Mouse (Mus musculus) megakaryocyte-erythroid progenitor cell, adult 5-6 weeks (primary cell): Measurements from ENCODE around the gene Arnt2. TPM values are rescaled to one million over a fixed set of nuclear protein-coding genes. Genes with fewer than 3 reads are reported as not detected.

ENCODE experiments used
- ATAC-seq: replicated peaks from 2 replicates; pipeline ENCODE4 v1.8.0; 2016; ENCODE audit warnings: mild to moderate bottlenecking, inconsistent platforms; ENCODE audit not compliant: severe bottlenecking, poor library complexity, low FRiP score, low TSS enrichment
- total RNA-seq, 2 experiments: library from RNA; stranded (forward) in 1 of 2; stranded (reverse) in 1 of 2; fragments of 200-1000, 215-1000 nt in 1 of 2; fragments of >200 nt in 1 of 2; fragmentation: Nextera tagmentation in 1 of 2; gene quantifications; 2 replicates each; pipeline ENCODE4 v1.2.3; 2014 to 2017

Gene Arnt2
- total RNA-seq (2014; fragmentation: Nextera tagmentation) (0.47 TPM in 1 of 2 replicates, not detected in the other), total RNA-seq (2017) (not detected in 2 replicates)

- no peak for ATAC-seq
Measured at GRCm38 (mm10) chr7:84409896-84410521, at the start of gene Arnt2. Gene Arnt2 (minus strand): TSS chr7:84410176.

GRCm38 (mm10) chr7:84451681-84452080 lies 41.7 kb upstream of the Arnt2 start:
- no peak for ATAC-seq

- ATAC-seq: no peak
Measured at GRCm38 (mm10) chr7:84449066-84449465, 39.1 kb upstream of the Arnt2 start.

- ATAC-seq: no peak
Measured at GRCm38 (mm10) chr7:84448512-84448911, 38.5 kb upstream of the Arnt2 start.

- no peak for ATAC-seq
Measured at GRCm38 (mm10) chr7:84447740-84448435, 37.9 kb upstream of the Arnt2 start.

- ATAC-seq: peak; percentile 85
Measured at GRCm38 (mm10) chr7:84447060-84447459, 37.1 kb upstream of the Arnt2 start.

- no peak for ATAC-seq
Measured at GRCm38 (mm10) chr7:84442343-84442911, 32.5 kb upstream of the Arnt2 start.

GRCm38 (mm10) chr7:84439606-84440005 lies 29.6 kb upstream of the Arnt2 start:
- no peak for ATAC-seq

GRCm38 (mm10) chr7:84434901-84435300 lies 24.9 kb upstream of the Arnt2 start:
- no peak for ATAC-seq

- no peak for ATAC-seq
Measured at GRCm38 (mm10) chr7:84432151-84432550, 22.2 kb upstream of the Arnt2 start.

- ATAC-seq: no peak
Measured at GRCm38 (mm10) chr7:84427221-84427620, 17.2 kb upstream of the Arnt2 start.

GRCm38 (mm10) chr7:84424670-84425385 lies 14.9 kb upstream of the Arnt2 start:
- no peak for ATAC-seq

GRCm38 (mm10) chr7:84421753-84422152 lies 11.8 kb upstream of the Arnt2 start:
- ATAC-seq: no peak

- ATAC-seq: no peak
Measured at GRCm38 (mm10) chr7:84421291-84421665, 11.3 kb upstream of the Arnt2 start.

- ATAC-seq: no peak
Measured at GRCm38 (mm10) chr7:84420581-84421290, 10.8 kb upstream of the Arnt2 start.

GRCm38 (mm10) chr7:84417441-84417840 lies 7.5 kb upstream of the Arnt2 start:
- ATAC-seq: no peak

- ATAC-seq: no peak
Measured at GRCm38 (mm10) chr7:84412570-84412969, 2.6 kb upstream of the Arnt2 start.

- no peak for ATAC-seq
Measured at GRCm38 (mm10) chr7:84409241-84409895, 608 bp downstream of the Arnt2 start.

GRCm38 (mm10) chr7:84408282-84408681 lies 1.7 kb downstream of the Arnt2 start:
- ATAC-seq: no peak
